Mouse (Mus musculus): ENCODE results near the gene Zfp212. TPM values are rescaled to one million over a fixed set of nuclear protein-coding genes. Genes with fewer than 3 reads are reported as not detected.

Gene Zfp212
- polyA plus RNA-seq, 1 experiment, result 9.0 TPM

DNA sequence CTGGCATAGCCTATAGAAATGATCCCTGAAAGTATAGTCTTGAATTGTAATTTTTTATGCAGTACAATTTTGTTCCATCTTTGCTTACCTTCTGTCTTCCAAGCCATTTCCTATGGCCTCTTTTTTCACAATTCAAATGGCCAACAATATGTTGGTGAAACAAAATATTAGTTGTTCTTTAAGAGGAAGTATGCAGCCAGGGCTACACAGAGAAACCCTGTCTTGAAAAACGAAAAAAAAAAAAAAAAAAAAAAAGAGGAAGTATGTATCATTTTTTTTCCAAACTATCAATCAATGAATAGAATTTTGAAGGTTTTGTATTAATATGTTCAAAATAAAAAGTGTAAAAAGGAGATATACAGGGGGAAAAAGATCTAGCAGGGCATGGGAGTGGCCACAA is 8.6 kb upstream of the Zfp212 start:
- WGBS, result 0% methylated on average over 1 of the region's 1 CpGs
- no peak for TF ChIP-seq CTCF (IDR thresholded peaks at IDR 0.05; ENCODE audit: control insufficient read depth, insufficient read depth, low read length)
- no peak for TF ChIP-seq POLR2A (IDR thresholded peaks at IDR 0.05; ENCODE audit: borderline replicate concordance, control insufficient read depth, low read depth, low read length)

DNA sequence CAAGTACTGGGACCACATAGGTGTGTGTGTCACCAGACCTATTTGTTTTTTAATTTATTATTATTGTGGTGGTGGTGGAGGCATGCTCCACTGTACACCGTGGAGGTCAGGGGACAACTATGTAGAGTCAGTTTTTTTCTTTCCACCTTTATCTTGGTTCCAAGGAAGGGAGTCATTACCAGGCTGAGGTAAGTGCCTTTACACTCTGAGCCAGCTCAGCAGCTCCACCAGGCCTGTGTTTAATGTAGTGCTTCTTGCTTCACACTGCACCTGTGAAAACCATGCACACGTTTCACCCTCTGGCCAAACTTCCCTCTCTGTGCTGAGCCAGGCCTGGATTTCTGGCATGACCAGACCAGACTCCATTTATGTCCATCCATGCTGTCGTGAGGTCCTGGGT is 7.3 kb upstream of the Zfp212 start:
- TF ChIP-seq CTCF (IDR thresholded peaks at IDR 0.05; ENCODE audit: control insufficient read depth, insufficient read depth, low read length) (no peak), POLR2A (IDR thresholded peaks at IDR 0.05; ENCODE audit: borderline replicate concordance, control insufficient read depth, low read depth, low read length) (no peak)
- Histone ChIP-seq H3K4me3 (replicated peaks; ENCODE audit: control insufficient read depth, low read depth, low read length) (no peak overlapping the region), H3K27ac (ENCODE audit: control insufficient read depth, insufficient read depth, low read depth, low read length, poor library complexity) (no peak overlapping the region), H3K4me1 (ENCODE audit: control insufficient read depth, insufficient read depth, low read length) (no peaks in the 10 kb centered on the region)
- 54% methylated on average over 3 of the region's 3 CpGs for WGBS

More for the DNA sequence above, 8.6 kb upstream of the Zfp212 start:
- no peak overlapping the region for H3K4me3 ChIP-seq (replicated peaks; ENCODE audit: control insufficient read depth, low read depth, low read length)
- no peaks in the 10 kb centered on the region for H3K4me1 ChIP-seq (ENCODE audit: control insufficient read depth, insufficient read depth, low read length)
- no peak overlapping the region for H3K27ac ChIP-seq (ENCODE audit: control insufficient read depth, insufficient read depth, low read depth, low read length, poor library complexity)

DNA sequence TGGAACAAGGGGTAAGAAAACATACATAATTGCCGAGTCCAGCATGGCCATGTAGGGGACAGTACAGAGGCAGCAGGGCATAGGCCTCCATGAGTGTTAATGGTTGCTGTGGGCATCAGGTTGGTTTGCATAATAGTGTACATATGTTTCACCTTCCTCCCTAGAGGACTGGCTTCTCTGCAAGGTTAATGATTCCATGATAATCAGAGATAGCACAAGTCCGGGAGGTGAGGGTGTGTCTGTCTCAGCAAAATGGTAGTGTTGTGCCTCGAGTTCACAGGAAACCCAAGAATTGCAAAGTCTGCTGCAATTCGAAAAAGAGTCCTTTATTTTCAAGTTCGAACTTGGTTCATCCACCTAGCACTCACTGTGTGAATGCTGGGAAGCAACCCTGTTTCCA is 3.2 kb upstream of the Zfp212 start:
- Histone ChIP-seq H3K4me1 (ENCODE audit: control insufficient read depth, insufficient read depth, low read length) (peaks cover 3% of the 10 kb centered on the region), H3K4me3 (replicated peaks; ENCODE audit: control insufficient read depth, low read depth, low read length) (no peak overlapping the region), H3K27ac (ENCODE audit: control insufficient read depth, insufficient read depth, low read depth, low read length, poor library complexity) (no peak overlapping the region)
- TF ChIP-seq POLR2A (IDR thresholded peaks at IDR 0.05; ENCODE audit: borderline replicate concordance, control insufficient read depth, low read depth, low read length) (no peak), CTCF (IDR thresholded peaks at IDR 0.05; ENCODE audit: control insufficient read depth, insufficient read depth, low read length) (no peak)
- WGBS, result 64% methylated on average over 5 of the region's 5 CpGs

DNA sequence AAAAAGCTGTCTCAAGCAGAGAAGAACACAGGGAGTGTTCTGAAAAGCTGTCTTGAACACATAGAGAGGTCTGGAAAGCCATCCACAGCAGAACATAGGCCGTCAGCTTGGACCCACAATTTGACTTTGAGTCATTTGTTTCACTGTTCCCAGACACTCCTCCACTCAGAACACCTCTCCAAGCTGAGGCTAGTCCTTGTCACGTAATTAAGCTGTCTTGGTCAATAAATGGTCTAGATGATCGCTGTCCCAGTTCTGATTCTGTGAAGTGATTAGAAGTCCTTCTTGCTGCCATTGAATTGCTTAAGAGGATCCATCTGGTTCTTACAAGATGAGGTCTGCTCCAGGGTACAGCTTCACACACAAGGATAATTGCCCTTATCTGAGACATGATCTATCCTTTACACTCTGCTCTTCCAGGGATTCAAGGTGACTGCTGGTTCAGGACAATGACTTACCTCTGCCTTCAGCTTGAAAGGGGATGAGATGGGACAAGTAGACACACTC is 1.5 kb upstream of the Zfp212 start:
- Histone ChIP-seq H3K4me1 (ENCODE audit: control insufficient read depth, insufficient read depth, low read length) (peaks cover 3% of the 10 kb centered on the region), H3K4me3 (replicated peaks; ENCODE audit: control insufficient read depth, low read depth, low read length) (no peak overlapping the region), H3K27ac (ENCODE audit: control insufficient read depth, insufficient read depth, low read depth, low read length, poor library complexity) (no peak overlapping the region)
- 89% methylated on average over 3 of the region's 3 CpGs for WGBS
- TF ChIP-seq CTCF (IDR thresholded peaks at IDR 0.05; ENCODE audit: control insufficient read depth, insufficient read depth, low read length) (no peak), POLR2A (IDR thresholded peaks at IDR 0.05; ENCODE audit: borderline replicate concordance, control insufficient read depth, low read depth, low read length) (no peak)

DNA sequence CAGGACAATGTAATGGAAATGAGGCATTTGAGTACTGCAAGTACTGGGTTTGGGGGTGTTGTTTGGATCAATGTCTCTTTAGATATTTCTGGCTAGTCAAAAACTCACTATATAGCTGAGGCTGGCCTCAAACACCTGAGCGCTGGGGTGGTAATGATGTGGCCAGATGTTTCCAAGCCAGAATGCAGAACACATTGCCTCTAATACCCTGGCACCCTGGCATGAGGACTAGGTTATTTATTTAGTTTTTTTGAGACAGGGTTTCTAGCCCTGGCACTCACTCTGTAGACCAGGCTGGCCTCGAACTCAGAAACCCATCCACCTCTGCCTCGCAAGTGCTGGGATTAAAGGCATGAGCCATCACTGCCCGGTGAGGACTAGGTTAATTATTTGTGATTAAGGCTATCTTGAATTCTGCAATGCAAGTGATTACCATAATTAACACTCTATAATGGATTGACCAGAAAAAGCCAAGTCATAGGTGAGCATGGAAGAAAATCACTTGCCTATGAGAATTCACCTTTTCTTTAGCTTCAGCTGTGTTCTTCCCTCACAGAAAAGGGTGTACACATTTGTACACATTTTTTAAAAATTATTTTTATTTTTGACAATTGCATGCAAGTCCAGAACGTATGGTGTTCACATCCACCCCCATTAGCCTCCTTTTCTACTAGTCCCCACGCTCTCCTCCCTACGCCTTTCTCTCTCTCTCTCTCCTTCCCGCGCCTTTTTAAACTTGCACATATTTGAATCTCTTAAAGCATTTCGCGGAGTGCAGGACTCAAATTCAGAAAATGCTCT is 430 bp upstream of the Zfp212 start:
- Histone ChIP-seq H3K4me3 (replicated peaks; ENCODE audit: control insufficient read depth, low read depth, low read length) (peak overlapping the region; percentile 94), H3K4me1 (ENCODE audit: control insufficient read depth, insufficient read depth, low read length) (peaks cover 3% of the 10 kb centered on the region), H3K27ac (ENCODE audit: control insufficient read depth, insufficient read depth, low read depth, low read length, poor library complexity) (no peak overlapping the region; the same call in 1 of the 2 replicates)
- no peak for TF ChIP-seq POLR2A (IDR thresholded peaks at IDR 0.05; ENCODE audit: borderline replicate concordance, control insufficient read depth, low read depth, low read length)
- TF ChIP-seq CTCF (IDR thresholded peaks at IDR 0.05; ENCODE audit: control insufficient read depth, insufficient read depth, low read length), result no peak
- WGBS, result 30% methylated on average over 11 of the region's 11 CpGs

DNA sequence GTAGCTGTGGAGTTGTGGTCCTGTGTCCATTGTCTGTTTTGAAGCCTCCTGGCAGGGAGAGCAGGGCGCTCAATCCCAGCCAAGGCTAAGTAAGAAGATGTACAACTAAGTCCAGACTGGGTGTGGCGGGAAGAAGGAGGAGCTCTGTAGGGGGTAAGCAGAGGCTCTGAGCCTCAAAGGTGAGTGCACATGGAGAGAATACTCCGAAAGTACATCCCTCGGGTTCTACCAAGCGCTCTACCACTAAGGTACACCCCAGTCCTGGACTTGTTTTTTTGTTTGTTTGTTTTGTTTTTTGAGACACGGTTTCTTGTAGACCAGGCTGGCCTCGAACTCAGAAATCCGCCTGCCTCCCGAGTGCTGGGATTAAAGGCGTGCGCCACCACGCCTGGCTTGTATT is 22.2 kb downstream of the Zfp212 start:
- 60% methylated on average over 12 of the region's 12 CpGs for WGBS
- Histone ChIP-seq H3K4me1 (ENCODE audit: control insufficient read depth, insufficient read depth, low read length) (no peaks in the 10 kb centered on the region), H3K27ac (ENCODE audit: control insufficient read depth, insufficient read depth, low read depth, low read length, poor library complexity) (no peak overlapping the region), H3K4me3 (replicated peaks; ENCODE audit: control insufficient read depth, low read depth, low read length) (no peak overlapping the region)
- TF ChIP-seq CTCF (IDR thresholded peaks at IDR 0.05; ENCODE audit: control insufficient read depth, insufficient read depth, low read length) (no peak), POLR2A (IDR thresholded peaks at IDR 0.05; ENCODE audit: borderline replicate concordance, control insufficient read depth, low read depth, low read length) (no peak)

DNA sequence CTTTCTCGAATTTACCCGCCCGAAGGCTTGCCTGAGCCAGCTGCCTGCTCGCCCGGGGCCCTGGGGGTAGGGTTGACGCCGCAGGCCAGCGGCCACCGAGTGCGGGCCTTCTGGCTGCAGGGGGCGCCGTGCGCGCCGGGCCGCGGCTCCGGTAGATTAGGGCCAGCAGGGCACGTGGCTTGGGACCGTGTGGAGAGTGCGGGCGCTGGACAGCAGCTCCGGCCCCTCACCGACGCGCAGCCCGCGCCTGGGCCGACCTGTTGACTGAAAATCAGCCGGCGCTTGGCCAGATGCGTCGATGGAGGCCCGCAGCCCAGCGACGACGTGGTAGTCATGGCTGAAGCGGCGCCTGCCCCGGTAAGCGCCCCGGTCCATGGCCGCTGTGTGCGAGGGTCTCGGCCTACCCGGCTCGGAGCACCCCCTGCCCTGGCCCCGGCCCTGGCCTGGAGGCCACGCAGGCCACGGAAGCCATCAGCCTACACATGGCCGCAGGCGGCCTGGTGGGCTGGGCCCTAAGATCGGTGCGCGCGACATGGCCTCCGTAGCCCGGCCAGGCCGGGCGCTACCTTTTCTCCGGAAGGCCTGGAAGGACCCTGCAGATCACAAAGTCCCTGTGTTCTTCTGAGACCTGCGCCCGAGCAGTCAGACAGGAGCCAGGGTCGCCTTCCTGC is 22.9 kb downstream of the Zfp212 start:
- H3K4me1 ChIP-seq (ENCODE audit: control insufficient read depth, insufficient read depth, low read length), result no peaks in the 10 kb centered on the region
- TF ChIP-seq CTCF (IDR thresholded peaks at IDR 0.05; ENCODE audit: control insufficient read depth, insufficient read depth, low read length) (peak; percentile 51), POLR2A (IDR thresholded peaks at IDR 0.05; ENCODE audit: borderline replicate concordance, control insufficient read depth, low read depth, low read length) (no peak)
- peak overlapping the region; percentile 42 for H3K4me3 ChIP-seq (replicated peaks; ENCODE audit: control insufficient read depth, low read depth, low read length)
- 21% methylated on average over 64 of the region's 64 CpGs for WGBS
- H3K27ac ChIP-seq (ENCODE audit: control insufficient read depth, insufficient read depth, low read depth, low read length, poor library complexity), result peak overlapping the region; percentile 30; the same call in 1 of the 2 replicates

DNA sequence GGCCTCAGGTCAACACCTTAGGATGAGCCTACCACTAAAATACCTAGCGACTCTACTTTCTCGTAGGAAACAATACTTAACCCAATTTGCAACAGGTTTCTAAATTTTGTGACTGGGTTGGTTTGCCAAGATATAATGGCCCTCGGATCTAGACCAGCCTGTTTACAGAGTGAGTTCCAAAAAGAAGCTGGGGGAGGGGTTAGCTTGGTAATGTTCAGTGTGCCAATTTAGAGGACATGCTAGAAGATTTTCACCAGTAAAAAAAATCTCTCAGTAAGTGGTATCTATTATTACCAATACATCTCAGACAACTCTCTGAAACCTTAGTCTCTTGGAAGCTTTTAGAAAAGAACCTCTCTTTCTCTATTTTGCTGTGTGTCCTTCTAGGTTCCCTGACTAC is 23.4 kb downstream of the Zfp212 start:
- WGBS, result 54% methylated on average over 3 of the region's 3 CpGs
- H3K27ac ChIP-seq (ENCODE audit: control insufficient read depth, insufficient read depth, low read depth, low read length, poor library complexity), result no peak overlapping the region
- H3K4me1 ChIP-seq (ENCODE audit: control insufficient read depth, insufficient read depth, low read length), result no peaks in the 10 kb centered on the region
- TF ChIP-seq CTCF (IDR thresholded peaks at IDR 0.05; ENCODE audit: control insufficient read depth, insufficient read depth, low read length) (no peak), POLR2A (IDR thresholded peaks at IDR 0.05; ENCODE audit: borderline replicate concordance, control insufficient read depth, low read depth, low read length) (no peak)
- peak overlapping the region; percentile 39 for H3K4me3 ChIP-seq (replicated peaks; ENCODE audit: control insufficient read depth, low read depth, low read length)

All from bone marrow, adult 2 months (tissue).